Mouse (Mus musculus) embryonic facial prominence, embryonic 11.5 days (tissue): ENCODE measurements around the gene Usp6nl. TPM values are rescaled to one million over a fixed set of nuclear protein-coding genes. Genes with fewer than 3 reads are reported as not detected.

ENCODE experiments used
- ATAC-seq: fragments of 200-750 bp; cut with Nextera tagmentation; replicated peaks from 2 replicates; pipeline ENCODE4 v1.8.0; 2017; ENCODE audit warnings: low read depth; ENCODE audit not compliant: insufficient number of reproducible peaks, low FRiP score, low TSS enrichment
- DNase-seq: peaks from one replicate; pipeline ENCODE4 v3.0.0-alpha.2; 2015; ENCODE audit warnings: low spot score
- H3K27ac ChIP-seq: fragments of 300-500 bp; sonication (generic); replicated peaks from 2 replicates; pipeline ENCODE4 v1.5.1; 2014; ENCODE audit warnings: mild to moderate bottlenecking, low read depth, low read length, control low read depth
- H3K27me3 ChIP-seq: fragments of 300-500 bp; sonication (generic); 2 replicates; pipeline ENCODE4 v1.6.1; 2014; ENCODE audit warnings: mild to moderate bottlenecking, low read length, moderate library complexity, mixed read lengths; ENCODE audit not compliant: control insufficient read depth, insufficient read depth
- H3K36me3 ChIP-seq: fragments of 300-500 bp; sonication (generic); replicated peaks from 2 replicates; pipeline ENCODE4 v1.6.1; 2014; ENCODE audit warnings: low read depth, mild to moderate bottlenecking, low read length, moderate library complexity, mixed read lengths; ENCODE audit not compliant: control insufficient read depth, insufficient read depth
- H3K4me1 ChIP-seq: fragments of 300-500 bp; sonication (generic); 2 replicates; pipeline ENCODE4 v1.6.1; 2014; ENCODE audit warnings: low read length, mixed read lengths; ENCODE audit not compliant: control insufficient read depth, insufficient read depth
- H3K4me2 ChIP-seq: fragments of 300-500 bp; sonication (generic); 2 replicates; pipeline ENCODE4 v1.6.1; 2014; ENCODE audit warnings: low read depth, mild to moderate bottlenecking, control low read depth, low read length, moderate library complexity
- H3K4me3 ChIP-seq: fragments of 300-500 bp; sonication (generic); 2 replicates; pipeline ENCODE4 v1.5.1; 2014; ENCODE audit warnings: low read depth, low read length, control low read depth
- H3K9ac ChIP-seq: fragments of 300-500 bp; sonication (generic); replicated peaks from 2 replicates; pipeline ENCODE4 v1.6.1; 2014; ENCODE audit warnings: mild to moderate bottlenecking, control low read depth, low read length
- H3K9me3 ChIP-seq: fragments of 300-500 bp; sonication (generic); replicated peaks from 2 replicates; pipeline ENCODE4 v1.6.1; 2016; ENCODE audit warnings: mild to moderate bottlenecking, low read length, inconsistent platforms, mixed read lengths; ENCODE audit not compliant: control insufficient read depth
- WGBS: fragments of 180-500 bp; shearing (Covaris S2); extraction: QIAGEN DNeasy Blood & Tissue Kit; methylation state at CpG from one replicate; pipeline ENCODE4 v1.1.7; 2014; 5-methylcytosine and 5-hydroxymethylcytosine counted together
- polyA plus RNA-seq: library from polyadenylated mRNA; unstranded; fragments of >200 nt; fragmentation: Nextera tagmentation; extraction: Ambion mirVana; gene quantifications from 2 replicates; pipeline ENCODE4 v1.2.1, GENCODE M21; 2014

Gene Usp6nl
- polyA plus RNA-seq, 1 experiment from 2014 or later, result 12.7 TPM

- Histone ChIP-seq H3K4me1 (peaks cover 2% of the 10 kb centered on the region; the same call in 1 of the 2 replicates), H3K4me3 (no peak overlapping the region), H3K27me3 (no peaks in the 10 kb centered on the region), H3K27ac (no peak overlapping the region), H3K9ac (no peak overlapping the region), H3K9me3 (no peaks in the 10 kb centered on the region), H3K4me2 (no peak overlapping the region), H3K36me3 (no peaks in the 10 kb centered on the region)
- DNase-seq, result no peak
- WGBS, result 79% methylated on average over 10 of the region's 10 CpGs
- no peak for ATAC-seq
Measured at GRCm38 (mm10) chr2:6487566-6488488, 165.4 kb downstream of the Usp6nl start.

- H3K4me1 ChIP-seq, result peaks cover 2% of the 10 kb centered on the region; the same call in 1 of the 2 replicates
- H3K36me3 ChIP-seq, result no peaks in the 10 kb centered on the region
- ATAC-seq, result no peak
- DNase-seq, result no peak
- H3K4me2 ChIP-seq, result no peak overlapping the region
- no peaks in the 10 kb centered on the region for H3K9me3 ChIP-seq
- WGBS, result 89% methylated on average over 14 of the region's 14 CpGs
- H3K4me3 ChIP-seq, result no peak overlapping the region
- no peaks in the 10 kb centered on the region for H3K27me3 ChIP-seq
- H3K9ac ChIP-seq, result no peak overlapping the region
- H3K27ac ChIP-seq, result no peak overlapping the region
Measured at GRCm38 (mm10) chr2:6488489-6489056, 166.1 kb downstream of the Usp6nl start.

- Histone ChIP-seq H3K9ac (no peak overlapping the region), H3K4me2 (no peak overlapping the region), H3K36me3 (no peaks in the 10 kb centered on the region), H3K4me1 (no peaks in the 10 kb centered on the region), H3K27ac (no peak overlapping the region), H3K4me3 (no peak overlapping the region), H3K9me3 (no peaks in the 10 kb centered on the region), H3K27me3 (no peaks in the 10 kb centered on the region)
- 84% methylated on average over 6 of the region's 6 CpGs for WGBS
- DNase-seq (no peak), ATAC-seq (no peak)
Measured at GRCm38 (mm10) chr2:6490076-6490475, 167.6 kb downstream of the Usp6nl start.

GRCm38 (mm10) chr2:6490870-6491269 lies 168.4 kb downstream of the Usp6nl start:
- no peak for ATAC-seq
- Histone ChIP-seq H3K27me3 (no peaks in the 10 kb centered on the region), H3K9me3 (no peaks in the 10 kb centered on the region), H3K4me2 (no peak overlapping the region), H3K9ac (no peak overlapping the region), H3K4me3 (no peak overlapping the region), H3K4me1 (no peaks in the 10 kb centered on the region), H3K27ac (no peak overlapping the region), H3K36me3 (no peaks in the 10 kb centered on the region)
- DNase-seq, result no peak
- 78% methylated on average over 4 of the region's 4 CpGs for WGBS

- no peak for DNase-seq
- Histone ChIP-seq H3K4me1 (no peaks in the 10 kb centered on the region), H3K4me3 (no peak overlapping the region)
Measured at GRCm38 (mm10) chr2:6493886-6494285, 171.4 kb downstream of the Usp6nl start.

More at GRCm38 (mm10) chr2:6493886-6494285, 171.4 kb downstream of the Usp6nl start:
- Histone ChIP-seq H3K9me3 (no peaks in the 10 kb centered on the region), H3K27ac (no peak overlapping the region), H3K9ac (no peak overlapping the region), H3K27me3 (no peaks in the 10 kb centered on the region), H3K4me2 (no peak overlapping the region), H3K36me3 (no peaks in the 10 kb centered on the region)
- no peak for ATAC-seq
- 73% methylated on average over 5 of the region's 5 CpGs for WGBS

Other genes starting within 250 kb of the Usp6nl start
- 1.9 and 2.3 TPM in 2 replicates for gene Proser2, start 192.5 kb upstream of the Usp6nl start, polyA plus RNA-seq
- gene Echdc3, start 109.6 kb upstream of the Usp6nl start, polyA plus RNA-seq, result 2.0 and 3.2 TPM in 2 replicates